Mouse (Mus musculus) T-helper 2 cell (primary cell): ENCODE results near the gene Vps72.

Source experiments
- in situ Hi-C: fragments of 300-600 bp; cut with MboI, MseI; formaldehyde crosslinking; loops from one replicate; pipeline ENCODE4 v1.15.1; 2025; ENCODE audit warnings: high pct_unique_total_duplicates

The Vps72 gene

DNA sequence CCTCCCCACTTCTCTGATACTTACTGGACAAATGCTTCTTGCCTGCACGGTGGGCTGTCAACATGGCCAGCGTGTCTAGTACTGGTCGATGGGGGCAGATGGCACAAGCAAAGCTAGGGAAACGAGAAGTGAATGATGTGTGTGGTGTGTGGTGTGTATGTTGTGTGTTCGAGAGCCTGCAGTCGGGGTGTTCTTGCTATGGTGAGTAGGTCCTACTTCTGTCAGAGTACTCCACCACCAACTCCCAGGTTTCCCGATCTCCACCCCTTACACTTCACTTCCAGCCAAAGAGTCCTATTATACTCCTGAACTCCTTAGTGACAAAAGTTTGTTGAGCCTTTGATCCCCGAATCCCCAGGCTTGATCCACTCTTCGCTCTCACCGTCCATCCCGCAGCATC is 22.4 kb downstream of the Vps72 start:
- in situ Hi-C loops = loop anchor here (10.0 kb wide), 1 partner anchor 682 kb away; the partner anchor contains the start of gene Rprd2

DNA sequence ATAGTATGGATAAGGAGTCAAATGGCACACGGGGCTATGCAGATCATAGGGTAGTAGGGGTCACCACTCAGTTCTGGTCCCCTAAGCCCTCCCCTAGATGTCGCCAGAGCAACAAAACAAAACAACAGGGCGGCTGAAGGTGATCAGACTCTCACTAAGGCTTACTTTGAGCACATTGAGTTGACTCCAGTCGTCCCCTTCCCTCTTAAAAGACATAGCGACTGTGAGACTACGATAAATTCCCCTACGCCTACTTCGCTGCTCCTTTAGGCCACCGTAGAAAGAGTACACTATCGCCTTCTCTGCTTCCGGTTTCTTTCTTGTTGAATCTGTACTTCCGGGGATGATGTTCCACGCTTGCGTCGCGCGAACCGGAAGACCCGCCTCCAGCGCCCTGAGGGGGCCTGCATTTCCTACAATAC is 22.9 kb downstream of the Vps72 start, which contains the start of the genes Scnm1 and Lysmd1:
TSS of gene Scnm1 (minus strand) at position 332 of the 422 bp plus-strand sequence.
TSS of gene Lysmd1 (plus strand) at position 409 of the 422 bp plus-strand sequence.
- in situ Hi-C loops = loop anchor here (10.0 kb wide), 1 partner anchor 681 kb away; the partner anchor contains the start of gene Rprd2

- in situ Hi-C loops = loop anchor here (10.0 kb wide), 1 partner anchor 681 kb away; the partner anchor contains the start of gene Rprd2
Observed at GRCm38 (mm10) chr3:95134133-95134532, 23.3 kb downstream of the Vps72 start.

DNA sequence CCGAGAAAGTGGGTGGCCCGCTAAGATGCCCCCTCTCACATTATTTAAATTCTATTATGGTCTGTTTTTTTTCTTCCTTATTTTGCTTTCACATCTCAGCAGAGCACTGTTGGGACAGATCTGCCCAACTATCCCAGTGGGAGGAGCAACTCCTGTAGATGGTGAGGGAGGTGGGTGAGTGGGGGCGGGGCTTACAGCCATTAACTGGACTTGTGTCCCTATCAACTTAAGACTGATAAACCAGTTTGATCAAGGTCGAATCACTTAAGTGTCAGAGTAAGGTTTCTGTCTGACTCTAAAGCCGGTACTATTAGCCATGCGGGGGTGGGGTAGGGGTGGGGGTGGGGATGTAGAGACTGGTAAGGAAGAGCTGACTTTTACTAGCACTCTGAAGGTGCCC is 24.2 kb downstream of the Vps72 start:
- in situ Hi-C loops = loop anchor here (5.0 to 10.0 kb wide), 2 partner anchors 680 to 1208 kb away; partner anchors contain the start of gene Rprd2

DNA sequence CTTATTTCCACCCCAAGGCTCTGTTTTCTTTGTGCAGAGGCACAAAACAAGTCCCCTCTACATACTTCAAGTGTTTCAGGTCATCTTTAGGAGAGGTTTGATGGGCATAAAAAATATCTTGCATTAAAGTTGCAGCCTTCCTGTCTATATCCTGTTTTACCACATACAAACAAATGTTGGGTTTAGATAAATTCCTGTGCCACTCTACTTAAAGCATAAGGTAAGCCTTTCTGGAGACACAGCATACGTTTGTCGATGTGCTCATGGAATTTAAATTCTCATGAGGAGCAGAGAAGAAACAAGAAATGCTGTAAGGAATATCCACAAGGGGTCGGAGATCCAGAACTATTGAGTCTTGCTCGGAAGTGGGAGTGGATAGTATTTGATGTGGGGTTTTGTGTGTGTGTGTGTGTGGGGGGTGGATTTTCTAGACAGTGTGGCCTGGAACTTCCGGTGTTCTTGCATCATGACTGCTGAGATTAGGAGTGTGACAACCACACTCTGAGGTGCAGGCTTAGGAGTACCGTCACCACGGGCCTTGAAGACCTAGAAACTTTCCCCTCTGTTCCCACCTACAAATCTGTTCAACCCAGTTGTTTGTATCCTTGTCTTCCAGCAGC is 24.7 kb downstream of the Vps72 start:
- in situ Hi-C loops = loop anchor here (5.0 to 10.0 kb wide), 2 partner anchors 679 to 1208 kb away; partner anchors contain the start of gene Rprd2

DNA sequence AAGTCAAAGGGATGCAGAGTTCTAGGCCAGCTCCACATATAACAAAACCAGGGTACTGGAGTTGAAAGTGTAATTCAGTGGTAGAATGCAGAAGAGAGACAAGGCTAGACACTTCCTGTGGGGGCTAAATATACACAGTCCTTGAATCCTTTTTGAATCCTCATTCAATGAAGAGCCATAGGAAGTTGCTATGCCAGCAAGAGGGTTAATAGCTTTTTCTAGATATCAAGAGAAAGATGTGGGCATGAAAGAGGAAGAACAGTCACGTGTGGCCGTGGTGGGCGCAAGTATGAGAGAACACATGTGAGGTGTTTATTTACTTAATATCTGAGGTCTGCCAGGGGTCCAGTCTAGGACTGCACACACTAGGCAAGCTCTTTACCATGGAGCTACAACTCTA is 25.5 kb downstream of the Vps72 start:
- in situ Hi-C loops = loop anchor here (5.0 to 10.0 kb wide), 2 partner anchors 678 to 1209 kb away; partner anchors contain the start of gene Rprd2

DNA sequence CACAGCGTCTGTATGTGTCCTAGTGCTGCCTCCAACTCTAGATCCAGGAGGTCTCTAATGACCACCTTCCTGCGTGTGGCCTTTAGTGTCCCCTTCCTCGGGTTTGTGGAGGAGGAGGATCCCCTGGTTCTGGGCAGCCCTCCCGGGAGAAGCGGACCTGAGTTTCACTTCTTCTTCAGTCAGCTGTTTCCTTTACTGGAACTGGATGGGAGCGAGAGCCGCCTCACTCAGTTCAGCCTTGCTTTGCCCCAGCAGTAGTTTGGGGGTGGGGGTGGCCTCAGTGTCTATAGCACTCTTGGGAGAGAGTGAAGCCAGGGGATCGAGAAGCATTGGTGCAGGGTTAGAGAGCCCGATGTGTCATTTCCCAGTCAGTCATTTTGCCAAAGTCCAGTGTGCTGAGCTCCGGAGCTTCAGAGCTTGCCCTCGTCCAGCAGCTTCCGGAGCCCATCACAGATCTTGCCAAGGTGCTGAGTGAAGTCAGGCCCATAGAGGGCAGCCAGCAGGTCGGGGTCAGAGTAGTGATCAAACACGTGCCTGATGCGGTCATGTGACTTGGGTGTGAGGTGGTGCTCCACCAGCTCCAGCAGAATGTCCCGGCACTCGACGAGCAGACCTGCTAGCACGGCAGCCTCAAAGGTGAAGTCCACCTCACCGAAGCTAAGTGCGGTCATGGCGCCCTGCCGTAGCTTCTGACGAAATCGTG is 28.9 kb downstream of the Vps72 start:
- in situ Hi-C loops = loop anchor here (5.0 to 10.0 kb wide), 3 partner anchors 125 to 1212 kb away; partner anchors contain the start of gene Rprd2

DNA sequence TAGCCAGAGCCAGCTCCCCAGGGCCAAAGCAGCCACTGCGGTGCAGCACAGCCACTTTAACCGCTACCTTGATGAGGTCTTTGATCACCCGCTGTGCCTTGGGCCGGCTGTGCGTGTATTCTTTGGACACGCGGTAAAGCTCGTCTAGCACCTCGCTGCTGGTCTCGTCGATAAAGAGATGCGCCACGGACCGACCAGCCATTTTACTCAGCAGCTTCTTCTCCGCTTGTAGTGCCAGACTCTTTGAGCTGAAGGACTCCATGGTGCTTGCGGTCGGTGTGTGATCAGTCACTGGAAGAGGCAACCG is 29.4 kb downstream of the Vps72 start:
- in situ Hi-C loops = loop anchor here (10.0 kb wide), 1 partner anchor 125 kb away; no protein-coding TSS in a partner anchor

GRCm38 (mm10) chr3:95140795-95141194 is 30.0 kb downstream of the Vps72 start:
- in situ Hi-C loops = loop anchor here (10.0 kb wide), 1 partner anchor 124 kb away; no protein-coding TSS in a partner anchor

- in situ Hi-C loops = loop anchor here (10.0 kb wide), 1 partner anchor 123 kb away; no protein-coding TSS in a partner anchor
Observed at GRCm38 (mm10) chr3:95141474-95141873, 30.7 kb downstream of the Vps72 start.

DNA sequence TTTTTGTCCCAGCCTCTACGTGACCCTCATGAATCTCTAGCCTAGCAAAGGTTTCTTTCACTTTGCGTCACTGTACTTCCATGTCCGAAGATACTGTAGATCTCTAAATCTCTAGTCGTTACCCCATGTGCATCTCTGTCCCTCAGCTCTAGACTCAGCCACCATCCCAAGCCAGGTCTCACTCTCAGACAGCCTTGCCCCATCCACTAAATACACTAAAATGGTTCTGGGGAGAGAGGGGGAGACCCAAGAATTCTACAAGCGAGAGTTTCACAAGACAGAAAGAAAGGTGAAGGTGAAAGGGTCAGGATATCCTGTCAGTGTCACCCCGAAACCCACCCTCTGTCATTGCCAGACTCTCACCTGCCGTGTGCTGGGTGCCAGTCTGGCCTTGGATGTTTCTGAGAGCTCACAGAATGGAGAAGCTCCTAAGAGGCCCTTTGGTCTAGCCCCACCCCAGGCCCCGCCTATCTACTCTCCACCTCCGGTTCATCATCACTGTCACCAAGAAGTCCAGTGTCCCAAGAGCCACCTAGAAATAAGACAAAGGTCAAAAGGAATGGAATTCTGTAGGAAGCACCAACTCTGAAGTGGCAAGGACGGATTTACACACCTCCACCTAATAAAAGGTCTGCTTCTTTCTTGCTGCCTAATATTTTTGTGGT is 31.3 kb downstream of the Vps72 start, which contains the start of gene Tnfaip8l2:
TSS of gene Tnfaip8l2 (minus strand) at position 409 of the 665 bp plus-strand sequence.
- in situ Hi-C loops = loop anchor here (10.0 kb wide), 1 partner anchor 123 kb away; no protein-coding TSS in a partner anchor

DNA sequence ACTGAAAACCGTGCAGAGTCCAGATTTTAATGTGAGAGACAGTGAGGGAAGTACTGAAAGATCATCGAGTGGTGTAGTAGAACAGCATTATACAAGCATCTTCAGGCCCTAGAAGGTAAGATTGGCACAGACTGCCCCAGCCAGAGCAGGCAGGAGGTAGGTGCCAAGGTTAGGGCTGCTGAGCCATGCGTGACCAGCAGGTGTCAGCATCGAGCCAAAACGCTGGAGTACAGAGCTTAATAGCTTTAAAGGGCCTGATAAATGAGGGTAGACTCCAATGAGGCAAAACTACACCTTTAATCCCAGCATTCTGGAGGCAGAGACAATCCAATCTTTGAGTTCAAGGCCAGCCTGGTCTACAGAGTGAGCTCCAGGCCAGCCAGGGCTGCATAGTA is 31.8 kb downstream of the Vps72 start:
- in situ Hi-C loops = loop anchor here (10.0 kb wide), 1 partner anchor 122 kb away; no protein-coding TSS in a partner anchor

GRCm38 (mm10) chr3:95147924-95148323 is 37.1 kb downstream of the Vps72 start:
- in situ Hi-C loops = loop anchor here (10.0 kb wide), 1 partner anchor 117 kb away; no protein-coding TSS in a partner anchor

- in situ Hi-C loops = no loop called here
Observed at GRCm38 (mm10) chr3:95153874-95154273, 43.1 kb downstream of the Vps72 start.

- in situ Hi-C loops = no loop called here
Observed at GRCm38 (mm10) chr3:95159511-95159986, 48.7 kb downstream of the Vps72 start.

DNA sequence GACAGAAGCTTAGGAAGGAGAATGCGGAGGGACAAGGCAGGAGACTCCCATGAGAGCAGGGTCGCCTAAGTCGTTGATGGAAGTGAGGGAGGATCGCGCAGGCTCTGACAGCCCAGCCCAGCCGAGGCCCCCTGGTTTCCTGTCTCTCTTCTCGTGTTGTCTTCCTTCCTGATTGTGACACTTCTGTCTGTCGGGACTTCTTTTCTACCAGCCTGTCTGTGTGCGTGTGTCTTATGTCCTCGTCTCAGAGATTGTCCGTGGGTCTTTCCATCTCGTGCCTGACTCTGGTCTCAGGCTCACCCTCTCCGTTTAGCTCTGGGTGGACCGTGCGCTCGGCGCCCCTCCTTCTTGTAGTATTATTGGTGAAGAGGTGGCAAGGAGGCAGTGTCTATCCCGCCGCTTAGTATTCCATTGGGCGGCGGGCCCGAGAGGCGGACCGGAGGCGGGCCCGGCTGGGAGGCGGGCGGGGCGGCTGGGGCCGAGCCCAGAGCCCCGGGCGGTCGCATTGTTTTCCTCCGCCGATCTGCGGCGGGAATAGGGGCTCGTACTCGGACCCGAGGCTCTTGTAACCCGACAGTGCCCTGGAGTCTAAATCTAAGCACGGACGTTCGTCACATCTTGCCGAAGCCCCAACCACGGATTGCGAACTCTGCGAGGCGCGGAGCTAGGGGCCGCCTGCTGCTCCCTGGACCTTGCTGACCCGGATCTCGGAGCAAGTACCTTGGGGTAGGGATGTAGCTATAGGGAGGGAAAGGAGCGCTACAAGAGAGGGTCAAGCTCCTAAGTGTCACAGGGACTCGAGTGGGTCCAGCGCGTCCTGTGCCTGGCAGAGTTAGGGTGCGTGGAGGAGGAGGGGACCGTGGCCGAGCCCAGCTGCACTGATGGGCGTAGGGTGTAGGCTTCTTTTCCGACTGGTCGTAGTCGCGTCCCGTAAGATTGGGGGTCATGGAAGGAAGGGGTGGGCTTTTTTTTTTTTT is 49.5 kb downstream of the Vps72 start, which contains the start of gene Sema6c:
TSS of gene Sema6c (plus strand) at position 471 of the 977 bp plus-strand sequence.
- in situ Hi-C loops = no loop called here

GRCm38 (mm10) chr3:95161041-95161551 is 50.3 kb downstream of the Vps72 start:
- in situ Hi-C loops = no loop called here

DNA sequence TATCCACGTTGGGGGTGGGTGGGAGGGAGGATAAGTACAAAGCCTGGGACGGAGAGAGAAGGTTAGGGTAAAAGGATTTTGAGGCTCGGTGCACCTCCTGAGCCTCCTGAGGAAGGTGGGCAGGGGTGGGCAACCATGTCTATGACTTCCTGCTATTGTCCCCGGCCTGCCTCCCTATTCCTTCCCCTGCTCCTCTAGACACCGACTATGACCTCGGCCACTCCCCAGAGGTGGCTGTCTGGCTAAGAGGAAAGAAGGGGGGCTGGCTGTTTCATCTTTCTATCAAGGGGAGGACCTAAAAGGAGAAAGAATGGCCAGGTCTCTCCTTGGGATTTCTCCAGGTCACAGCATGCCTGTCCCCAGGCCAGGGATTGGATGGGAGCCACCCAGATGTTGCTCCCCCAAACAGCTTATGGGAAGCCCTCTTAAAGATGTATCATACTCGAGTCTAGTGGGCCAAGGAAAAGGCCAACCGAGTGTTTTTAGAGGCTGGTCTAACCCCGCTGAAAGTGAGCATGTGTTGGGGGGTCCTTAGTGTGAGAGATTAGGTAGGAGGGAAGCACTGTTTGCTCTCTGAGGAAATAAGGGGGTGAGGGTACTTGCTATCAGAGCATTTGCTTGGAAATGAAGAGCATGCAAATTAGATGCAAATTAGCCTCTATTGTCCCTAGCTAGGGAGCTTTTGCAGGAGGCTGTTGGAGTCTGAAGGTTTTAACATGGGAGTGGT is 51.0 kb downstream of the Vps72 start:
- in situ Hi-C loops = no loop called here

- in situ Hi-C loops = no loop called here
Observed at GRCm38 (mm10) chr3:95162345-95162628, 51.5 kb downstream of the Vps72 start.
